Mouse (Mus musculus): ENCODE data around the gene Wdr43.

DNA sequence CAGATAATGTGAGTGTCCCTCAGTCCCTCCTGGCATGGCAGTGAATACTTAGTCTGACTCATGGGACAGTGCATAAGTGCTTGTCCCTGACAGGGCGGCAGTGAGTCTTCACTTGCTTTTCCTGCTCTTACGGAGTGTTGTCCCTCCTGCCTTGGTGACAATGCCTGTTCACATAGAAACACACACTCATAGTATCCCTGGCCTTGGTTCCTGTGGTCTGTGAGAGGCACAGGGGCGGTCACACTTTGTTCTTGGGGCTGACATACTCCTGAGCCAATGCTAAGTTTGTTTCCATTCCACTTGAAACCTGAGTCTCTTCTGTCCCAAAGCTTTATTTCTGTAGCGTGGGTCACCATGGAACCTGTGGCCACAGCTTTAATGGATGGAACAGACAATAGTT is 66.7 kb downstream of the Wdr43 start:
- TF ChIP-seq CTCF (IDR thresholded peaks at IDR 0.05; ENCODE audit: control insufficient read depth, insufficient read depth, low read length) (no peak), POLR2A (IDR thresholded peaks at IDR 0.05; ENCODE audit: borderline replicate concordance, control insufficient read depth, low read depth, low read length) (no peak)
